Mouse (Mus musculus) neural tube, embryonic 14.5 days (tissue): ENCODE data around the gene Snd1. TPM values are rescaled to one million over a fixed set of nuclear protein-coding genes. Genes with fewer than 3 reads are reported as not detected.

Experiments used
- ATAC-seq: fragments of 200-750 bp; cut with Nextera tagmentation; 2 replicates; pipeline ENCODE4 v1.8.0; 2017; ENCODE audit warnings: low read depth, mild to moderate bottlenecking, moderate TSS enrichment, moderate library complexity
- H3K27ac ChIP-seq: fragments of 300-500 bp; sonication (generic); 2 replicates; pipeline ENCODE4 v1.5.1; 2014; ENCODE audit warnings: low read depth, mild to moderate bottlenecking, control low read depth, low read length, moderate library complexity, mixed read lengths
- H3K27me3 ChIP-seq: fragments of 300-500 bp; sonication (generic); 2 replicates; pipeline ENCODE4 v1.6.1; 2014; ENCODE audit warnings: low read length; ENCODE audit not compliant: control insufficient read depth, insufficient read depth
- H3K36me3 ChIP-seq: fragments of 300-500 bp; sonication (generic); 2 replicates; pipeline ENCODE4 v1.6.1; 2014; ENCODE audit warnings: low read length, mixed read lengths; ENCODE audit not compliant: control insufficient read depth, insufficient read depth
- H3K4me1 ChIP-seq: fragments of 300-500 bp; sonication (generic); 2 replicates; pipeline ENCODE4 v1.6.1; 2014; ENCODE audit warnings: low read length; ENCODE audit not compliant: control insufficient read depth, insufficient read depth
- H3K4me2 ChIP-seq: fragments of 300-500 bp; sonication (generic); 2 replicates; pipeline ENCODE4 v1.6.1; 2014; ENCODE audit warnings: mild to moderate bottlenecking, low read depth, low read length, control low read depth
- H3K4me3 ChIP-seq: fragments of 300-500 bp; sonication (generic); 2 replicates; pipeline ENCODE4 v1.5.1; 2014; ENCODE audit warnings: low read depth, low read length, control low read depth, mixed read lengths
- H3K9ac ChIP-seq: fragments of 300-500 bp; sonication (generic); replicated peaks from 2 replicates; pipeline ENCODE4 v1.6.1; 2014; ENCODE audit warnings: low read depth, mild to moderate bottlenecking, control low read depth, low read length, mixed read lengths
- H3K9me3 ChIP-seq: fragments of 300-500 bp; sonication (generic); 2 replicates; pipeline ENCODE4 v1.6.1; 2016; ENCODE audit warnings: low read length; ENCODE audit not compliant: control insufficient read depth
- WGBS: fragments of 180-500 bp; shearing (Covaris S2); extraction: QIAGEN DNeasy Blood & Tissue Kit; methylation state at CpG from one replicate; pipeline ENCODE4 v1.1.7; 2014; 5-methylcytosine and 5-hydroxymethylcytosine counted together
- polyA plus RNA-seq: library from polyadenylated mRNA; unstranded; fragments of >200 nt; fragmentation: Nextera tagmentation; extraction: Ambion mirVana; gene quantifications from 2 replicates; pipeline ENCODE4 v1.2.1, GENCODE M21; 2014

The Snd1 gene
- polyA plus RNA-seq, 1 experiment from 2014 or later: 73.8 TPM

DNA sequence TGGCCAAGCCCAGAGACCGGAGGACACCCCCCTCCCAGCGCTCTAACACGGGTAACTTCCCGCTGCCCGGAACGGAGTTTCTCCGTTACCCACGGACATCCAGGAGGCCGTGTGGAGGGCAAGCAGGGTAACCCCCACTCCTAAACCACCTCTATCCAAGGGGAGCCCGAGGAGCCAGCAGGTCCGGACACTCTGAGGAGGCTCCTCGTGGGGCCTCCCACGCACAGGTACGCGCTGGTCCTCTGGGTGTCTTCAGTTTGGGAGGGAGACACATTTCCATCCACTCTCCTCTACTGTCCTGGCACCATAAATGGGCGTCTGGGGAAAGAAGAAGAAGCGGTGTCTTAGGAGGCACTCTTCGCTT is 506.6 kb downstream of the Snd1 start:
- peak; percentile 39 for ATAC-seq
- H3K36me3 ChIP-seq: no peaks in the 10 kb centered on the region
- peak overlapping the region; percentile 78 for H3K4me2 ChIP-seq
- no peaks in the 10 kb centered on the region for H3K9me3 ChIP-seq
- no peaks in the 10 kb centered on the region; the same call in 1 of the 2 replicates for H3K27me3 ChIP-seq
- H3K4me1 ChIP-seq: peaks cover 18% of the 10 kb centered on the region; the same call in 1 of the 2 replicates
- H3K4me3 ChIP-seq: peak overlapping the region; percentile 44
- peak overlapping the region; percentile 78 for H3K27ac ChIP-seq
- 5% methylated on average over 18 of the region's 18 CpGs for WGBS
- peak overlapping the region; percentile 72 for H3K9ac ChIP-seq

DNA sequence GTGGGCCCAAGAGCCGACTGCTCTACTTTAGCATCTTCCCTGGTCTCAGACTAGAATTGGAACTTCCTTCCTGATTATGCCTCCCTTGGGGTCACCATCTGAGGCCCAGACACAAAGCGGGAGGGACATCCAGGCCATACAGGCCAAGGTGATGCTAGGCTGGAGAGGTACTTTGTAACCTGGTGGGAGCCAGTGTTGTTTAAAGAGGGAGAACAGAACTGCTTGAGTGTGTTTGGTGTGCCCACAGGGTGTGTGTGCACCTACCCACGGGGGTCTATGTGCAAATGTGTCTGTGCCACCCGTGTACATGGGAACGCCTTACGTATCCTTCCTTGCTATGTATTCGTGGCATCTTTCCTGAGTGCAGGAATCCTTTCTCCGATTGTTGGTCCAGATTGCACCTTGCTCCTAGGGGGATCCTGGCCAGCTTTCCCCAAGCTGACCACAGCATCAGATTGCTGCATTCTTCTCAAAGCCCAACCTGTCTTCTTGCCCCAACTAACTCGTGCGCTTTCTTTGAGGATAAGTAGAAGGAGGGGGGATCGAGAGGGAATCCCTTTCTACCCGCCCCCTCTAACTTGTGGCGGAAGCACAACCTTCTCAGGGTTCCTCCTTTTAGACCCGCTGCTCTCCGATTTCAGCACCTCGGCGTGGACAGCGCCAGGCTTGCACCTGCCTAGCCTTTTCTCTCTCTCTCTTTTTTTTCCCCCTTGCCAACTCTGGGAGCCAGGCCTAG is 507.2 kb downstream of the Snd1 start:
- peaks cover 18% of the 10 kb centered on the region; the same call in 1 of the 2 replicates for H3K4me1 ChIP-seq
- H3K36me3 ChIP-seq: no peaks in the 10 kb centered on the region
- ATAC-seq: no peak
- no peaks in the 10 kb centered on the region for H3K9me3 ChIP-seq
- peak overlapping the region; percentile 44 for H3K4me3 ChIP-seq
- H3K9ac ChIP-seq: no peak overlapping the region
- H3K27ac ChIP-seq: no peak overlapping the region; the same call in 1 of the 2 replicates
- no peaks in the 10 kb centered on the region; the same call in 1 of the 2 replicates for H3K27me3 ChIP-seq
- peak overlapping the region; percentile 78 for H3K4me2 ChIP-seq
- 13% methylated on average over 18 of the region's 18 CpGs for WGBS

DNA sequence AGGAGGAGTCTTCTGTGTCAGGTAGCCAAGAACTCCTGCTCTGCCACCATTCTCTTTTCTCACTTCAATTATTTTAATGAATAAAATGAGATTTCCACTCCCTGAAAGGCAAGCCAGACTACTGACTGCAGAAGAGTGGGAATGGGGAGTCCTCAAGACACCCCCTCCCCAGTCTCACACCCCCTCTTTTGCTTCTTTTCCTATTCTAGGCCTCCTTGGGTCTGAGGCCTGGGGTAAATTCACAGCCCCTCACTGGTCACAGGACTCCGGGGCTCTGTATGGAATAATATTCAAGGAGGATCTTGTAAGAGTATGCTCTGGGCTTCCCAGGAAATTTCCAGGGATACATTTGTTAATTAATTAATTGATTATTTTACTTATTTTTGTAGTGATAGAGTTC is 507.9 kb downstream of the Snd1 start:
- Histone ChIP-seq H3K4me3 (no peak overlapping the region), H3K9ac (no peak overlapping the region), H3K4me1 (peaks cover 18% of the 10 kb centered on the region; the same call in 1 of the 2 replicates), H3K36me3 (no peaks in the 10 kb centered on the region), H3K9me3 (no peaks in the 10 kb centered on the region), H3K4me2 (peak overlapping the region; percentile 78; the same call in 1 of the 2 replicates), H3K27ac (no peak overlapping the region), H3K27me3 (no peaks in the 10 kb centered on the region; the same call in 1 of the 2 replicates)
- 96% methylated on average over 1 of the region's 1 CpGs for WGBS
- no peak for ATAC-seq

Other genes starting within 250 kb of the Snd1 start
- gene Zfp800, start 77.1 kb upstream of the Snd1 start, polyA plus RNA-seq: 20.1 and 27.0 TPM in 2 replicates
- gene Arf5, start 51.6 kb upstream of the Snd1 start, polyA plus RNA-seq: 392 and 403 TPM in 2 replicates
- not detected in 2 replicates for gene Fscn3, start 47.4 kb upstream of the Snd1 start, polyA plus RNA-seq
- 5.9 and 9.3 TPM in 2 replicates for gene Gcc1, start 46.7 kb upstream of the Snd1 start, polyA plus RNA-seq
- gene Pax4, start 25.8 kb upstream of the Snd1 start, polyA plus RNA-seq: not detected in 2 replicates